Mouse (Mus musculus): ENCODE measurements around the gene Id3. TPM values are rescaled to one million over a fixed set of nuclear protein-coding genes. Genes with fewer than 3 reads are reported as not detected.

Gene Id3
- polyA plus RNA-seq, 1 experiment from 2014 or later, result 226 TPM

DNA sequence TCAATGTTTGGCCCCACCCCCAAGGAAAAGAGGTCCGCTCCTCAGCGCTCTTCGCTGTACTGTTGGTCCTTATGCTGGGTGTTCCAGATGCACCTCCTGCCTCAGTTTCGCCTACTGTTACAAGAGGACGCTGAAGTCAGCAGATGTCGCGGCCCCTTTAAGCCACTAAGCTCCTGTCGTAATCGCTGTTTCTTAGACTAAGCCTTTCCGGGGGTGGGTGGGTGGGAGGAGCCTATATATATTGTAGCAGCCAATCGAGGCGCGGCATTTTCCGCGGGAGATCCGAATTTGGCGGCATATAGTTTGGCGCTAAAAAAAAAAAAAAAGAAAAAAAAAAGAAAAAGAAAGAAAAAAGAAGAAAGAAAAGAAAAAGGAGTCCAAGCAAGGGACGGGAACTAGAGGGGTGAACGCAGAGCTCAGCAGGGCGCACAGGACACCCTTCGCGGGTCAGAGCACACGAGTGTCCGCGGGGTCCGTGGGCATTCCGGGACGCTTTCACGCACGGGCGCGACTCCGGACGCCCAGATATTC is 28.8 kb downstream of the Id3 start, which contains the start of gene E2f2:
Gene E2f2 (plus strand): TSS at position 384 of the 531 bp plus-strand sequence.
- H3K4me2 ChIP-seq (ENCODE audit: low read length), result peak within 1 kb of the TSS; percentile 100
- peak; percentile 56 for ATAC-seq
- H3K4me3 ChIP-seq (ENCODE audit: low read length), result peak within 1 kb of the TSS; percentile 64
- no peaks in the 10 kb centered on the region for H3K36me3 ChIP-seq (ENCODE audit: control insufficient read depth, insufficient read depth, low read length)
- H3K27me3 ChIP-seq (replicated peaks; ENCODE audit: control insufficient read depth, insufficient read depth, low read length), result no peaks in the 10 kb centered on the region
- H3K9me3 ChIP-seq (ENCODE audit: control insufficient read depth, low read length), result no peaks in the 10 kb centered on the region
- whole genome bisulfite sequencing, result under 1% methylated on average over 35 of the region's 35 CpGs
- no peak within 1 kb of the TSS for H3K27ac ChIP-seq (ENCODE audit: low read depth, low read length)
- peak within 1 kb of the TSS; percentile 70 for H3K9ac ChIP-seq (ENCODE audit: low read depth, low read length)
- peaks cover 13% of the 10 kb centered on the region for H3K4me1 ChIP-seq (ENCODE audit: control insufficient read depth, insufficient read depth, low read depth, low read length)

DNA sequence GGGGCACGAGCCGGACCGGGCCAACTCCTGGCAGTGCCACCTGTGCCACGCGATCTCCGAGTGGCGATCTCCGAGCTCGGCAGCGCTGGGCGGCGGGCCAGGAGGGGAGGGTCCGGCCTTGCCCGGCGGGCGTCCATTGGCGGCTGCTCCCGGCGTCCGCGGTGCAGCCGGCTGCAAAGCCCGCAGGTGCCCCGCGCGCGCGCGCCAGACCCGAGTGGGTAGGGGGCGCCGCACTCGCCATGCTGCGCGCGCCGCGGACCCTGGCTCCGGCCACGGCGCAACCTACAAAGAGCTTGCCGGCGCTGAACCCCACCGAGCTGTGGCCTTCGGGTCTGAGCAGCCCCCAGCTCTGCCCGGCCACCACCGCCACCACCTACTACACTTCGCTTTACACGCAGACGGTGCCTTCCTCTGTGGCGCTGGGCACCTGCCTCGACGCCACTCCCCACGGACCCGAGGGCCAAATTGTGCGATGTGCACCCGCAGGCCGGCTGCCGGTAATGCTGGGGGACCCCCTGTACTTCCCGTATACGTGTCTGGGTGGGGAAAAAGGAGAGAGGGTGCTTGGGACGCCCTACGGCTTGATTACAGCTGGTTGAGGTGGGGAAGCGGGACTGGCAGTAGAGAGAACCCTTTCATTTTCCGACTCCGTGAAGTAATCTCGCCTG is 29.4 kb downstream of the Id3 start:
- H3K4me2 ChIP-seq (ENCODE audit: low read length), result peak overlapping the region; percentile 100
- under 1% methylated on average over 66 of the region's 67 CpGs for WGBS
- H3K27ac ChIP-seq (ENCODE audit: low read depth, low read length), result no peak overlapping the region

DNA sequence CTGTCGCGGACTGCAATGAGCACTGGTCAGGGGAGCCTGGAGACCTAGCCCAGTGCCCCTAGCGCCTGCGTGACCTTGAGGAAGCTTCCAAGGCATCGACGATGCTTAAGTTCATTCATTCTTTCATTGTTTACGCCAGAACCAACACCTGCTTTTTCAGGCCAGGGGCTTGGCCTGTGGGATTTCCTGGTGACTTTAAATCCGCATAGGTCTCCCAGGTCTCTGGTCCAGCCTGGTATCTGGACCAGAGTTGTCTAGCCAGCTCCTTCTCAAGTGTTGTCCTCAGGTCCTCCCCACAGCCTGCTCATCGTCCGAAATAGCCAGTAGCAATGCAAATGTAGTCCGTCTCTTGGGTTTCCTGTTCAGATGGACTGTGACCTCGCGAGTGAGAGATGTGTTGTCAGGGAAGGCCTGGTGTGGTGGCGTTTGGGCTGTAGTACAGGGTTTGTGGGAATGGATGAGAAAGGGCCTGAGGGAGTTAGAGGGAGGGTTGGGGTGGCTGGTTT is 30.0 kb downstream of the Id3 start:
- Histone ChIP-seq H3K9ac (ENCODE audit: low read depth, low read length) (peak overlapping the region; percentile 59), H3K36me3 (ENCODE audit: control insufficient read depth, insufficient read depth, low read length) (no peaks in the 10 kb centered on the region)

More for the DNA sequence above, 29.4 kb downstream of the Id3 start:
- Histone ChIP-seq H3K36me3 (ENCODE audit: control insufficient read depth, insufficient read depth, low read length) (no peaks in the 10 kb centered on the region), H3K27me3 (replicated peaks; ENCODE audit: control insufficient read depth, insufficient read depth, low read length) (no peaks in the 10 kb centered on the region), H3K9ac (ENCODE audit: low read depth, low read length) (peak overlapping the region; percentile 59), H3K4me1 (ENCODE audit: control insufficient read depth, insufficient read depth, low read depth, low read length) (peaks cover 17% of the 10 kb centered on the region), H3K4me3 (ENCODE audit: low read length) (peak overlapping the region; percentile 64), H3K9me3 (ENCODE audit: control insufficient read depth, low read length) (no peaks in the 10 kb centered on the region)
- ATAC-seq, result peak; percentile 62; the same call in 1 of the 2 replicates

DNA sequence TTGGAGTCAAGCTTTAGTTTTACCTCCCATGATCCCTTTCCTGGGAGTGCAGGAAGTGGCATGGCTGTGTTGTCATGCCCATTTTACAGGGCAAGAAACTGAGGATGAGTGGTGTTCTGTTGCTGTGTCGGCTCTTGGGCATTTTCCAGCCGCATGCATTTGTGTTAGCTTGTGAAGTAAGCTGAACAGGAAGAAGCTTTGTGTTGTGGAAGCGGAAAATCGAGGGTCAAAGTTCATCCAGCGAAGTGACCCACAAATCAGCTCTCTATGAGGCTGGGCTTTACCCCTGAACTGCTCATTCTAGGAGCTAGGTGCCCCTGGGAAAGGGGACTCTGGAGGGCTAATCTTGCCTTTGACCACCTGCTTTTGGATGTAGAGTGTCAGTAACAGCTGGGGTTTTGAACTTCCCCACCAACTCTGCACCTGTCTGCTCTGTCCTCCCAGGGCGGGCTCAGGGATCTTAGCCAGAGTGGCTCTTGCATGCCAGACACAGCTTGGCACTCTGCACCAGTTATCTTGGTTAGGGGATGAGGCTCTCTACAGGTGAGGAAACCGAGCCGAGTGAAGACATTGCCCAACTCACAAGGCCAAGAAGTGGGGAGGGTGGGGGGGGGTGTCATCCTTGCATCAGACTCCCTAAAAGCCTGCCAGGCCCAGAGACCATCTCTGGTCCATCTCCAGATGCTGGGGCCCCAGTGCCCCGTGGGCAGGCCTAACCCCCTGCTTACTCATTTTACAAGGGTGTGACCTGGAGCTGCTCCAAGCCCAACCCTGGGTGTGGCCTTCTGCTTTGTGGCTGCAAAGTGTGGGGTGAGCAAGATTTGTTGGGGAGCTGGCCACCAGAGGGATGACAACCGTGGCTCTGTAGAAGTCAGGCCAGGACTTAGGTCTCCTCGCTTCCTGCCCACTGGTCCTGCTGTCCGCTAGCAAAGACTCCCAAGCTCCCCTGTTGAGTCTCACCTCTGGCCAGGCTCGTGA is 31.2 kb downstream of the Id3 start:
- Histone ChIP-seq H3K4me2 (ENCODE audit: low read length) (no peak overlapping the region; the same call in 1 of the 2 replicates), H3K27ac (ENCODE audit: low read depth, low read length) (no peak overlapping the region), H3K9ac (ENCODE audit: low read depth, low read length) (no peak overlapping the region), H3K4me3 (ENCODE audit: low read length) (no peak overlapping the region), H3K4me1 (ENCODE audit: control insufficient read depth, insufficient read depth, low read depth, low read length) (peaks cover 20% of the 10 kb centered on the region), H3K9me3 (ENCODE audit: control insufficient read depth, low read length) (no peaks in the 10 kb centered on the region), H3K27me3 (replicated peaks; ENCODE audit: control insufficient read depth, insufficient read depth, low read length) (no peaks in the 10 kb centered on the region), H3K36me3 (ENCODE audit: control insufficient read depth, insufficient read depth, low read length) (no peaks in the 10 kb centered on the region)
- WGBS, result 57% methylated on average over 13 of the region's 13 CpGs
- ATAC-seq, result no peak

More for the DNA sequence above, 30.0 kb downstream of the Id3 start:
- ATAC-seq, result no peak
- Histone ChIP-seq H3K4me2 (ENCODE audit: low read length) (peak overlapping the region; percentile 100), H3K4me3 (ENCODE audit: low read length) (peak overlapping the region; percentile 64), H3K9me3 (ENCODE audit: control insufficient read depth, low read length) (no peaks in the 10 kb centered on the region), H3K27ac (ENCODE audit: low read depth, low read length) (no peak overlapping the region), H3K4me1 (ENCODE audit: control insufficient read depth, insufficient read depth, low read depth, low read length) (peaks cover 20% of the 10 kb centered on the region), H3K27me3 (replicated peaks; ENCODE audit: control insufficient read depth, insufficient read depth, low read length) (no peaks in the 10 kb centered on the region)
- 3% methylated on average over 14 of the region's 14 CpGs for WGBS

DNA sequence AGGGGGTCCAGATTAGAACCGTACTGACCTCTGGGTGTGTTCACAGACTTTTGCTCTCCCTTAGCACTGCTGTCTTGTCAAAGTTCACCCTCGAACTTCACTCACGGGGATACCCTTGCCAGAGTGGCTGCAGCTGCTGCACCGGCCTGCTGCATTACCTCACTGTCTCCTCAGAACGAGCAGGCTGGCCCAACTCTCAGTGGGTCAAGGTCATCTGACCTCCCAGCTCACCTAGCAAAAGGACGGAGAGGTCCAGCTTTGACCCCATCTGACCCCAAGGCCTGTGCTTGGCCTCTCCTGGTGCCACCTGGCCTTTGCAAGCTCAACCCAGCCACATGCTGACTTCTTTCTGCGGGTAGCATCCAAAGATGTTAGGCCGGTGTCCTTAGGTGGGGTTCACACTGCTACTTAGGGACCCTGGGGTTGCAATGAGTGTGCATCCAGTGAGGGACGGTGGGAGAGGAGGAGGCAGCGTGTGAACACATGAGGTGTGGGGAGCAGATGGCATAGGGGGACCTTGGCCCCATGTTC is 32.8 kb downstream of the Id3 start:
- no peak overlapping the region for H3K27ac ChIP-seq (ENCODE audit: low read depth, low read length)
- no peak overlapping the region for H3K9ac ChIP-seq (ENCODE audit: low read depth, low read length)

DNA sequence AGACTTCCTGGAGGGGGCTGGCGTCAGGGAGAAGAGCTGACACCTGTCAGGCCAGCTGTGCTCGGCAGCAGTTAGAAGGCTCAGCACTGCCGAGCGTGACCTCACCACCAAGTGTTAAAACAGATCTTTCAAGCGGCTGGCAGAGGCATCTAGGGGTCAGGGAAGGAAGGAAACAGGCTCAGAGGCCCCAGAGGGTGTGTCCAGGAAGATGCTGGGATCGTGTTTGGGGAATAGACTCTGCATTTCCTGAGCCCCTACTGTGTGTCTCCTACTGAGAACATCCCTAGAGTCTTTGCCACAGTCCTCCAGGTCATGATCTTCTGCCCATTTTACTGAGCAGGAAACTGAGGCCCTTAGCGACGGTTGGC is 33.9 kb downstream of the Id3 start:
- Histone ChIP-seq H3K27ac (ENCODE audit: low read depth, low read length) (no peak overlapping the region), H3K4me2 (ENCODE audit: low read length) (no peak overlapping the region), H3K9ac (ENCODE audit: low read depth, low read length) (no peak overlapping the region), H3K4me3 (ENCODE audit: low read length) (no peak overlapping the region), H3K9me3 (ENCODE audit: control insufficient read depth, low read length) (no peaks in the 10 kb centered on the region), H3K36me3 (ENCODE audit: control insufficient read depth, insufficient read depth, low read length) (no peaks in the 10 kb centered on the region), H3K4me1 (ENCODE audit: control insufficient read depth, insufficient read depth, low read depth, low read length) (peaks cover 24% of the 10 kb centered on the region), H3K27me3 (replicated peaks; ENCODE audit: control insufficient read depth, insufficient read depth, low read length) (no peaks in the 10 kb centered on the region)
- WGBS, result 38% methylated on average over 8 of the region's 8 CpGs
- ATAC-seq, result no peak

More for the DNA sequence above, 32.8 kb downstream of the Id3 start:
- Histone ChIP-seq H3K4me3 (ENCODE audit: low read length) (no peak overlapping the region), H3K4me1 (ENCODE audit: control insufficient read depth, insufficient read depth, low read depth, low read length) (peaks cover 27% of the 10 kb centered on the region), H3K27me3 (replicated peaks; ENCODE audit: control insufficient read depth, insufficient read depth, low read length) (no peaks in the 10 kb centered on the region), H3K4me2 (ENCODE audit: low read length) (no peak overlapping the region), H3K36me3 (ENCODE audit: control insufficient read depth, insufficient read depth, low read length) (no peaks in the 10 kb centered on the region), H3K9me3 (ENCODE audit: control insufficient read depth, low read length) (no peaks in the 10 kb centered on the region)
- 74% methylated on average over 10 of the region's 10 CpGs for WGBS
- ATAC-seq, result no peak

DNA sequence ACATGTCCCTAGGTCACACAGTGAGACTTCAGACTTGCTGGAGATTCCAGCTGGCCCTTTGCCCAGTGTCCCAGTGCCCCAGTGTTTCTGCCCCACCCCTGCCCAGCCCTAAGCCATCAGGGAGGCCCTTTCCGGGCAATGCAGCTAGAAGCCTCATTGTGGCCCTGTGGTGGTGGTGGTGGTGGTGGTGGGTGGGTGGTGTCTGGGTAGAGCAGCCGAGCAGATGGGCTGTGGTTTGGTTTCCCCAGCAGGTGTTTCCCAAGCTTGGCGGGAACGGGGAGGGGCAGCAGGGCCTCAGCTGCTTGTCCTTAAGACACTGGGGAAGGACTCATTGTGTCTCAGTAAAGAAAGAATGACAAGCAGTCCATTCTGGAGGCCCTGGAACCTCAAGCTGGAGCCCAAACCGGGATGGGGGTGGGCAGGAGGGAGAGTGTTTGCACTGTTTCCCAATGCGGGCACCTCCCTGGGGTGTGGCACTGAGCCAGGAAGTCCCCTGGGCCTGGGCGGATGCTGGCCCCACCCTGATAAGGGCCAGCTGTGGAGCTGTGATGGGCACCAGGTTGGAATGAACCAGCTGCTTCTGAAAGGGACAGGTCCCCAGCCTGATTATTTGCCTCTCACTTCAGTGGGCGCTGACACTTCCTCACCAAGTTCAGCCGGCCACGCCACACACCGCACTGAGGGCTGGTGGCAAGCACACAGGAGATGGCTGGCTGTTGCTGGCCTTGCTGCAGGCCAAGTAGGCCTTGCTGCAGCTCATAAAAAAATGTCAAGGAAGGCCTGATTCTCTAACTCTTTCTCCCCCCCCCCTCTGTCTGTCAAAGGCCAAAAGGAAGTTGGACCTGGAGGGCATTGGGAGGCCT is 34.5 kb downstream of the Id3 start:
- Histone ChIP-seq H3K9ac (ENCODE audit: low read depth, low read length) (peak overlapping the region; percentile 1; the same call in 1 of the 2 replicates), H3K27ac (ENCODE audit: low read depth, low read length) (peak overlapping the region; percentile 16; the same call in 1 of the 2 replicates)
- ATAC-seq, result no peak

DNA sequence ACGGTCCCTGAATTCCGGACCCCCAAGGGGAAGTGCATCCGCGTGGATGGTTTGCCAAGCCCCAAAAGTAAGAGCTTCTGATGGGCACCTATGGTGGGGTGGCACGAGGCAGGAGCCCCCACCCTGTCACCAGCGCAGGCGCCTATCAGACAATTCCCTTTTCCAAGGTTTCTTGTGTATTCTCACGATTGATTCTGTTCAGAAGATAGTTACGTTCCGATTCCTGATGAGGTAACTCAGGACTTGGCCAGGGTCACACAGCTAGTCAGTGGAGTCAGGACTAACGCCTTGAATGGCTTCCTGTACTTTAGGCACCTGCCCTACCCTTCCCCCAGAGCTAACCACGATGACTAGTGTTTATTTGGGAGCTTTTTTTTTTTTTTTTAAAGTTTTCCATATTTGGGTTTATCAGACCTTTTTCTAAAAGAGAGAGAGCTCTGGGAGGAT is 35.2 kb downstream of the Id3 start:
- WGBS, result 81% methylated on average over 12 of the region's 12 CpGs
- Histone ChIP-seq H3K4me3 (ENCODE audit: low read length) (no peak overlapping the region), H3K27ac (ENCODE audit: low read depth, low read length) (no peak overlapping the region), H3K4me1 (ENCODE audit: control insufficient read depth, insufficient read depth, low read depth, low read length) (peaks cover 14% of the 10 kb centered on the region), H3K27me3 (replicated peaks; ENCODE audit: control insufficient read depth, insufficient read depth, low read length) (no peaks in the 10 kb centered on the region), H3K9me3 (ENCODE audit: control insufficient read depth, low read length) (no peaks in the 10 kb centered on the region), H3K4me2 (ENCODE audit: low read length) (no peak overlapping the region), H3K9ac (ENCODE audit: low read depth, low read length) (no peak overlapping the region), H3K36me3 (ENCODE audit: control insufficient read depth, insufficient read depth, low read length) (no peaks in the 10 kb centered on the region)
- ATAC-seq, result no peak

More for the DNA sequence above, 34.5 kb downstream of the Id3 start:
- WGBS, result 29% methylated on average over 11 of the region's 11 CpGs
- Histone ChIP-seq H3K4me2 (ENCODE audit: low read length) (no peak overlapping the region; the same call in 1 of the 2 replicates), H3K4me3 (ENCODE audit: low read length) (no peak overlapping the region), H3K27me3 (replicated peaks; ENCODE audit: control insufficient read depth, insufficient read depth, low read length) (no peaks in the 10 kb centered on the region), H3K4me1 (ENCODE audit: control insufficient read depth, insufficient read depth, low read depth, low read length) (peaks cover 18% of the 10 kb centered on the region), H3K36me3 (ENCODE audit: control insufficient read depth, insufficient read depth, low read length) (no peaks in the 10 kb centered on the region), H3K9me3 (ENCODE audit: control insufficient read depth, low read length) (no peaks in the 10 kb centered on the region)
